Mouse (Mus musculus): ENCODE data around the gene Arrdc5. TPM values are rescaled to one million over a fixed set of nuclear protein-coding genes. Genes with fewer than 3 reads are reported as not detected.

Gene Arrdc5
- polyA plus RNA-seq, 1 experiment from 2014 or later = not detected

GRCm38 (mm10) chr17:56287830-56288229 lies 12.3 kb downstream of the Arrdc5 start:
- no peak overlapping the region for H3K9ac ChIP-seq
- no peak overlapping the region for H3K4me2 ChIP-seq
- no peaks in the 10 kb centered on the region for H3K9me3 ChIP-seq
- peaks cover 24% of the 10 kb centered on the region for H3K4me1 ChIP-seq
- H3K4me3 ChIP-seq = no peak overlapping the region
- H3K27ac ChIP-seq = no peak overlapping the region
- 70% methylated on average over 3 of the region's 3 CpGs for WGBS
- H3K36me3 ChIP-seq (replicated peaks) = no peaks in the 10 kb centered on the region
- no peak for ATAC-seq (replicated peaks)
- H3K27me3 ChIP-seq (replicated peaks) = no peaks in the 10 kb centered on the region

DNA sequence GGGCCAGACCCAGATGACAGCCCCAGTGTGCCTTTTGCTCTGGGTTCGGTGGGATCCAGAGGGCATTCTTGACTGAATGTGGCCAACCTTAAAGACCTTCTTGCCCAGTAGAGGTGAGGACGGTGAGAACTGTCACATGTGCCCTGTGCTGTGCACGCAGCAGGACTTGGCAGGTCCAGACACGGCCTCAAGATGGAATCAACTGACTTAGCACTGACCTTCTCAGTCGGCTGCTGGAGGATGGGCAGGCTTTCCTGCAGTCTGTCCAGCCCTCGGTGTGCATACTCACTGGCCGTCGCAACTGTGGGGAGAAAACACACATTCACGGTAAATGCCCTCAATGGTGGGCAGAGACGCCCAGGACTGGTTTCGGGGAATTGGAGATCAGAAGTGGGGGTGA lies 14.1 kb downstream of the Arrdc5 start:
- Histone ChIP-seq H3K4me1 (peaks cover 18% of the 10 kb centered on the region), H3K4me2 (no peak overlapping the region), H3K36me3 (replicated peaks) (no peaks in the 10 kb centered on the region), H3K27ac (no peak overlapping the region), H3K27me3 (replicated peaks) (no peaks in the 10 kb centered on the region), H3K4me3 (no peak overlapping the region), H3K9ac (no peak overlapping the region), H3K9me3 (no peaks in the 10 kb centered on the region)
- ATAC-seq (replicated peaks) = no peak
- WGBS = 95% methylated on average over 11 of the region's 11 CpGs

DNA sequence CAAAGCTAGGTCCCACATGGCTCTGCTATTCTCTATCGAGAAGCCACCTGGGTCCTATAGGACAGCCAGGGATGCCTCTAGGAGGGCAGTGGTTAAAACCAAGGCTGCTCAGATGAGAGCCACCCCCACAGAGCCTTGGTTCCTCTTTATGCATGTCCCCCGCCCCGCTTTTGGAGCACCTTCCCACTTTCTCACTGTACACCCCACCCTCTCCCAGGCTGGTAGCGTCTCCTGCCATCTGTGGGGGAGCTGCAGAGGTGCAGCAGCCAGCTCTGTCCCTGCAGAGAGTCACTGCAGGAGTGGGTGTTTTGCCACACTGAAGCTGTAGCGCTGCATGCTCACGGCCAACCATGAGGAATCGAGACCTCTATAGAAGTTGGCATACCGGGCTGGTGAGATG lies 16.8 kb downstream of the Arrdc5 start:
- Histone ChIP-seq H3K36me3 (replicated peaks) (no peaks in the 10 kb centered on the region), H3K4me3 (no peak overlapping the region), H3K9ac (no peak overlapping the region), H3K4me1 (no peaks in the 10 kb centered on the region), H3K9me3 (no peaks in the 10 kb centered on the region), H3K4me2 (no peak overlapping the region), H3K27me3 (replicated peaks) (no peaks in the 10 kb centered on the region), H3K27ac (no peak overlapping the region)
- 93% methylated on average over 8 of the region's 8 CpGs for WGBS
- ATAC-seq (replicated peaks) = no peak

DNA sequence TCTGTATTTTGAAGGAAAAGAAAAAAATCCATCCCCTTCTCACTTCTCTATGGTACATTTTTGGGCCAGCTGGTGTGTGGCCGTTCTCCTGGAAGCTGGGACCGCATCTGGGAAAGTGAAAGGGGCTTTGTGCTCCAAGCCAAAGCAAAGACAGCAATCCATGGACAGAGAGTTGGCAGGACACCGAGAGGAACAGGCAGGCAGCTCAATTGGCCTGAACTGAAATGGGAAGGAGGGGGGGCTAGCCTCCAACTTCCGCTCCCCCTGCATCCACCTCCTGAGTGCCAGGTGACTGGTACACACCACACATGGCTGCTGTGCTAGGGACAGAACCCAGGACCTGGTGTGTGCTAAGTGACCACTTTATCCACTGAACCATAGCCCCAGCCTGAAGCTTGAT lies 17.3 kb downstream of the Arrdc5 start:
- no peak for ATAC-seq (replicated peaks)
- no peak overlapping the region for H3K9ac ChIP-seq
- no peak overlapping the region for H3K27ac ChIP-seq
- H3K4me3 ChIP-seq = no peak overlapping the region
- WGBS = 88% methylated on average over 4 of the region's 4 CpGs
- no peaks in the 10 kb centered on the region for H3K4me1 ChIP-seq
- no peaks in the 10 kb centered on the region for H3K27me3 ChIP-seq (replicated peaks)
- no peak overlapping the region for H3K4me2 ChIP-seq
- no peaks in the 10 kb centered on the region for H3K36me3 ChIP-seq (replicated peaks)
- H3K9me3 ChIP-seq = no peaks in the 10 kb centered on the region

GRCm38 (mm10) chr17:56281193-56281592 lies 18.9 kb downstream of the Arrdc5 start:
- Histone ChIP-seq H3K4me1 (peaks cover 11% of the 10 kb centered on the region), H3K4me2 (no peak overlapping the region), H3K27me3 (replicated peaks) (no peaks in the 10 kb centered on the region), H3K4me3 (no peak overlapping the region), H3K36me3 (replicated peaks) (no peaks in the 10 kb centered on the region), H3K27ac (no peak overlapping the region), H3K9ac (no peak overlapping the region), H3K9me3 (no peaks in the 10 kb centered on the region)
- 92% methylated on average over 12 of the region's 12 CpGs for WGBS
- ATAC-seq (replicated peaks) = no peak

DNA sequence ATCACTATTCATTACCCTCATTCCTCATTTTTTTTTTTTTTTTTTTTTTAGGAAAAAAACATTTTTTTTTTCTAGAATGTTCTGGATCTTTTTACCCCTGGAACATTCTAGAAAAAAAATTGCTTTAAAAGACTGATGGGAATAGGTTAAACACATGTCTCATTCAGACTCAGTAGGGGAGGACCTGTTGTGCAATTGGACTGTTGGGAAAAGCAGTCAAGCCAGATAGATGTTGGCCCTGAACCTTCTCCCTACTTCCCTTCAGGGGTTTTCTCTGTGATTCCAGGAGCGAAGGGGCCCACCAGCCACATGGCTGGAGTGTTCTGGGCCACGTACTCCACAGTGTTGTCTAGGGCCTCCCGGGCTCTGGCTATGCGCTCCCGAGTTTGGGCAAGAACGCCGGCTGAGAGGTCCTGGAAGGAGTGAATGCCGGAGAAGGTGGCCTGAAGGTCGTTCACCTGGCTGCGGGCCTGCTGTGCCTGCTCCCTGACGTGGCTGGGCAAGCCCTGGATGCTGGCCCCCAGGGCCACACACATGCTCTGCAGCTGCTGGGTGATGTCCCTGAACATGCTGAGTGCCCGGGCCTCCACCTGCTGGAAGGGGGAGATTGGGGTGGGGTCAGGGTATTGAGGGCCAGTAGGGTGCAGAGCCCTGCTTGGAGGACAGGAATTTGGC lies 20.5 kb downstream of the Arrdc5 start:
- 90% methylated on average over 12 of the region's 12 CpGs for WGBS
- Histone ChIP-seq H3K4me2 (no peak overlapping the region), H3K9ac (no peak overlapping the region), H3K4me3 (no peak overlapping the region), H3K27me3 (replicated peaks) (no peaks in the 10 kb centered on the region), H3K36me3 (replicated peaks) (no peaks in the 10 kb centered on the region), H3K9me3 (no peaks in the 10 kb centered on the region), H3K27ac (no peak overlapping the region), H3K4me1 (peaks cover 14% of the 10 kb centered on the region)
- no peak for ATAC-seq (replicated peaks)

GRCm38 (mm10) chr17:56278340-56278739 lies 21.7 kb downstream of the Arrdc5 start:
- H3K4me3 ChIP-seq = no peak overlapping the region
- no peak for ATAC-seq (replicated peaks)
- WGBS = 94% methylated on average over 5 of the region's 5 CpGs

GRCm38 (mm10) chr17:56277567-56277893 lies 22.6 kb downstream of the Arrdc5 start:
- Histone ChIP-seq H3K27me3 (replicated peaks) (no peaks in the 10 kb centered on the region), H3K9me3 (no peaks in the 10 kb centered on the region), H3K4me3 (no peak overlapping the region), H3K4me1 (peaks cover 14% of the 10 kb centered on the region), H3K36me3 (replicated peaks) (no peaks in the 10 kb centered on the region), H3K4me2 (no peak overlapping the region), H3K27ac (no peak overlapping the region), H3K9ac (no peak overlapping the region)
- 47% methylated on average over 2 of the region's 2 CpGs for WGBS
- no peak for ATAC-seq (replicated peaks)

More at GRCm38 (mm10) chr17:56278340-56278739, 21.7 kb downstream of the Arrdc5 start:
- no peak overlapping the region for H3K27ac ChIP-seq
- H3K36me3 ChIP-seq (replicated peaks) = no peaks in the 10 kb centered on the region
- no peaks in the 10 kb centered on the region for H3K27me3 ChIP-seq (replicated peaks)
- H3K4me1 ChIP-seq = peaks cover 14% of the 10 kb centered on the region
- no peaks in the 10 kb centered on the region for H3K9me3 ChIP-seq
- no peak overlapping the region for H3K4me2 ChIP-seq
- no peak overlapping the region for H3K9ac ChIP-seq

DNA sequence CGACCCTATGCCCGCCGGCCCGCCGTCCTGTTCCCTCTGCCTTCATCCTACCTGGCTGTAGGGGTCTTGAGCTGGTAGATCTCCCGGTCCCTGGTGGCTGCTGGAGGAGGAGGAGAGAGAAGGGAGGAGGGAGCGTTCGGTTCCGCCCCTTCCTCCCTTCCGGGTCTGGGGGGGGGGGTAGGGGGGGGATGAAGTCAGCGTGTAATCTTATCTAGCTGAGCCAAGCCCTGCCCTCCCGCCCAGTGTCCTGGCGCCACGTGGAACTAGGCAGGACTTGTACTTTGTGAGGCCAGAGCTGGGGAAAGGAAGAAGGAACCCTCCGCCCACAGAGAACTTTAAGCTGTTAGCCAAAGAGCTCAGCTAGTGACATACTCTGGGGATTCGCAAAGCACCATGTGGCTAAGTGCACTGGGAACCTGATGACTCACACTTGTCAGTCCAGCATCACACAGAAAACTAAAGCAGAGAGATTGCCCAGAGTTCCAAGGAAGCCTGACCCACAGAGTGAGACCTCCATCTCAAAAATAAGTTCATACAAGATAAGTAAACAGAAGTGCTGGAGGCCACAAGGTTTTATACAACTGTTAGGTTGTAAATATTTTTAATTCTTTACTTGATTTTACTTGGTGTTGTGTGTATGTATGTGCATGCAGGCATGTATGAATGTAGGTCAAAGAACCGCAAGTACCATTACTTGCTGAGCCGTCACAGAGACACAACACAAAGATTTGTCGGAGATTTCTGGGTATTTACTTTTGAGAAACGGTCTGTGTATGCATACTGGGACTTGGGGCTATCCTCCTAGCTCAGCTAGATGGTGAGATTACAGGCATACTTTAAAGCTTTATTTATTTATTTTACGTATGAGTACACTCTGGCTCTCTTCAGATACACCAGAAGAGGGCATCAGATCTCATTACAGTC lies 23.2 kb downstream of the Arrdc5 start, which contains the start of gene Ticam1:
Gene Ticam1 (minus strand): TSS at position 144 of the 924 bp plus-strand sequence.
- 5% methylated on average over 21 of the region's 21 CpGs for WGBS
- H3K27me3 ChIP-seq (replicated peaks) = no peaks in the 10 kb centered on the region
- H3K9ac ChIP-seq = peak within 1 kb of the TSS; percentile 52
- peak within 1 kb of the TSS; percentile 40 for H3K4me3 ChIP-seq
- no peak within 1 kb of the TSS for H3K27ac ChIP-seq
- no peaks in the 10 kb centered on the region for H3K36me3 ChIP-seq (replicated peaks)
- H3K4me1 ChIP-seq = peaks cover 14% of the 10 kb centered on the region
- H3K4me2 ChIP-seq = peak within 1 kb of the TSS; percentile 72
- peak; percentile 69 for ATAC-seq (replicated peaks)
- H3K9me3 ChIP-seq = no peaks in the 10 kb centered on the region

- Histone ChIP-seq H3K27me3 (replicated peaks) (no peaks in the 10 kb centered on the region), H3K4me1 (peaks cover 14% of the 10 kb centered on the region), H3K36me3 (replicated peaks) (no peaks in the 10 kb centered on the region), H3K9ac (peak overlapping the region; percentile 52), H3K27ac (no peak overlapping the region), H3K4me2 (peak overlapping the region; percentile 72), H3K4me3 (peak overlapping the region; percentile 40), H3K9me3 (no peaks in the 10 kb centered on the region)
- ATAC-seq (replicated peaks) = peak; percentile 3; the same call in 1 of the 2 replicates
- WGBS = 30% methylated on average over 5 of the region's 5 CpGs
These were observed 24.1 kb downstream of the Arrdc5 start for GRCm38 (mm10) chr17:56275842-56276480.

GRCm38 (mm10) chr17:56273986-56274385 lies 26.1 kb downstream of the Arrdc5 start:
- no peak for ATAC-seq (replicated peaks)
- WGBS = 86% methylated on average over 5 of the region's 5 CpGs

GRCm38 (mm10) chr17:56273482-56273881 lies 26.6 kb downstream of the Arrdc5 start:
- Histone ChIP-seq H3K27ac (no peak overlapping the region), H3K4me2 (no peak overlapping the region), H3K4me1 (peaks cover 26% of the 10 kb centered on the region), H3K36me3 (replicated peaks) (no peaks in the 10 kb centered on the region), H3K9ac (no peak overlapping the region), H3K4me3 (no peak overlapping the region), H3K9me3 (no peaks in the 10 kb centered on the region), H3K27me3 (replicated peaks) (no peaks in the 10 kb centered on the region)
- ATAC-seq (replicated peaks) = no peak
- WGBS = 91% methylated on average over 7 of the region's 7 CpGs

More at GRCm38 (mm10) chr17:56273986-56274385, 26.1 kb downstream of the Arrdc5 start:
- Histone ChIP-seq H3K4me1 (peaks cover 21% of the 10 kb centered on the region), H3K27me3 (replicated peaks) (no peaks in the 10 kb centered on the region), H3K27ac (no peak overlapping the region), H3K9ac (no peak overlapping the region), H3K9me3 (no peaks in the 10 kb centered on the region), H3K4me3 (no peak overlapping the region), H3K36me3 (replicated peaks) (no peaks in the 10 kb centered on the region), H3K4me2 (no peak overlapping the region)
